Mouse (Mus musculus): Measurements from ENCODE around the gene Map3k21. TPM values are rescaled to one million over a fixed set of nuclear protein-coding genes. Genes with fewer than 3 reads are reported as not detected.

Map3k21 gene
- total and polyA plus RNA-seq, 2 experiments from 2014 or later, result 0.89 to 3.7 TPM

DNA sequence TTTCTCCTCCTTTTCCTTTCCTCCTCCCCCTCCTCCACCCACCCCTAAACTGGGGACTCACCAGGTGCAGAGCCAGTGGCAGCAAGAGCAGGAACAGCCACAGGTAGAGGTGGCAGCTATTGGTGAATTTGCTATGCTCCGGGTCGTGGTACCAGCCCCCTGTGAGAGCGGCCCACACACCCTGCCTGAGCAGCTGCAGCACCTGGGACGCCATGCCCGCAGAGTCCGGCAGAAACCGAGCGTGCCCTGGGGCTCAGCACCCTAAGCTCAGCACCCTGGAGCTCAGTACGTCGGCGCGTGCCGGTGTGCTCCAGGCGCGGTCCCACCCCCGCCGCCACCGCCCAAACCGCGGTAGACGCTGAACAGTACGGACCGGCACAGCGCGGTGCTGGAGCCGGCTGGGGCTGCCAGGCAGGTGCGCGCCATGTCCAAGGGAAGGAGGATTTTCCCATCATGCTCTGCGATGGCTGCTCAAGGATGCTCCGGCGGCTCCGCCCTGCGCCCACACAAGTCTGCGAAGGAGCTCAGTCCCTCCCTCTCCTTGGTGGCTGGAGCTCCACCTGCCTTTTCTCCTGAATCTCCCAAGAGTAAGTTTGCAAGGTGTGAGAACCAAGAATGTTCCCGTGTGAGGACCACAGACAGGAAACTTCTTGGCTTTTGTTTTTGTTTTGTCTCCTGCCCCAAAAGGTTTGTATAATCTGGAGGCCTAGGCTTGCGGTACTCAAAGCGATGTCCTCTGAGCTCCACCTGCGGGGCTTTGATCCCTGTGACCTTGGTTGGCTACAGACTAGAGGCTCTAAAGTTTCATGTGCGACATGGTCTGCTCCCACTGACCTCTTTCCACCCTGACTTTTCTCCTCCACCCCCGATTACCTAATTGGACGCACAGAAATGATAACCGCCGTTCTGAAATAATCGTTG, 12.1 kb upstream of the Map3k21 start, which contains the start of gene Pcnx2:
Gene Pcnx2 (minus strand): TSS at position 450 of the 921 bp plus-strand sequence.
- ATAC-seq, result peak; percentile 84
- H3K36me3 ChIP-seq (ENCODE audit: insufficient read depth, low read length), result no peaks in the 10 kb centered on the region
- TF ChIP-seq CTCF (IDR thresholded peaks at IDR 0.05; ENCODE audit: low read depth), result no peak

DNA sequence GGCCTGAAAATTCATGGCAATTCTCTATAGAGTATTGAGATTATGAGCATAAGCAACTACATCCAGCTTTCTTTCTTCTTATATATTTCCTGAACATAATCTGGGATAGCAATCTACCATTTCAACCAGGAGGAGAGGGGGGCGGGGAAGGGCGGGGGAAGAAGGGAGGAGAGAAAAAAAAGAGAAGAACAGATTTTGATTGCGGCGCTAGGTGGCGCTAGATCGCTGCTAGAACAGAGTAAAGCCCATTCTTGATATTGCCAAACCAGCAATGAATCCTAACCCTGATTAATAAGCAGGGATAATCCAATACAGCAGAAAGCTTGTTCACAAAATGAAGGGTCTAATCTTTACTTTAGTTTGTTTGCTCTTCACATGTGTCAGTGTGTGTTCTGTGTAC, 11.4 kb upstream of the Map3k21 start:
- Histone ChIP-seq H3K9me3 (ENCODE audit: low read length) (no peaks in the 10 kb centered on the region), H3K4me2 (ENCODE audit: low read depth, low read length) (peak overlapping the region; percentile 55), H3K36me3 (ENCODE audit: insufficient read depth, low read length) (no peaks in the 10 kb centered on the region), H3K9ac (replicated peaks; ENCODE audit: low read length) (peak overlapping the region; percentile 61; the same call in 1 of the 2 replicates), H3K27me3 (ENCODE audit: insufficient read depth, low read length) (no peaks in the 10 kb centered on the region), H3K4me3 (ENCODE audit: low read length) (peak overlapping the region; percentile 48), H3K27ac (peak overlapping the region; percentile 74; the same call in 1 of the 2 replicates), H3K4me1 (ENCODE audit: insufficient read depth, low read length) (no peaks in the 10 kb centered on the region)
- ATAC-seq (peak; percentile 31; the same call in 1 of the 2 replicates), DNase-seq (ENCODE audit: low spot score) (peak; percentile 91)
- peak; percentile 75 for TF ChIP-seq CTCF (IDR thresholded peaks at IDR 0.05; ENCODE audit: low read depth)
- under 1% methylated on average over 6 of the region's 6 CpGs for whole genome bisulfite sequencing

More for the DNA sequence above, 12.1 kb upstream of the Map3k21 start, which contains the start of gene Pcnx2:
- Histone ChIP-seq H3K4me1 (ENCODE audit: insufficient read depth, low read length) (no peaks in the 10 kb centered on the region), H3K4me3 (ENCODE audit: low read length) (peak within 1 kb of the TSS; percentile 48), H3K9me3 (ENCODE audit: low read length) (no peaks in the 10 kb centered on the region), H3K27ac (peak within 1 kb of the TSS; percentile 74), H3K4me2 (ENCODE audit: low read depth, low read length) (peak within 1 kb of the TSS; percentile 55), H3K27me3 (ENCODE audit: insufficient read depth, low read length) (no peaks in the 10 kb centered on the region), H3K9ac (replicated peaks; ENCODE audit: low read length) (peak within 1 kb of the TSS; percentile 61)
- peak; percentile 85 for DNase-seq (ENCODE audit: low spot score)
- WGBS, result 4% methylated on average over 44 of the region's 44 CpGs

DNA sequence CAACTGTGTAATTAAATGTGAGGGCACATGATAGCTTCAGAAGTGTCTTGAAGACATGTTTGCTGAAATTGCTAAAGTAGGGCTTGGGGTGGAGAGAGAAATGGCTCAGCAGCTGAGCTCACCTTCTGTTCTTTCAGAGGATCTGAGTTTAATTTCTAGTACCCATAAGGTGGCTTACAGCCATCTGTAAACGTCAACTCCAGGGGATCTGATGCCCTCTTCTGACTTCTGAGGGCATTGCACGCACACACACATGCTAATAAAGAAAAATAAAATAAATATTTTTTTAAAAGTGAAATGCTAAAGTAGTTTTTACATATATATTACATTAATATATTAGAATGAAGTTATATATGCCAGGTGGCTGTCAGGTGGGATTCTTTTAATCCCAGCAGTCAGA, 9.1 kb upstream of the Map3k21 start:
- peak; percentile 34 for DNase-seq (ENCODE audit: low spot score)
- Histone ChIP-seq H3K27me3 (ENCODE audit: insufficient read depth, low read length) (no peaks in the 10 kb centered on the region), H3K4me1 (ENCODE audit: insufficient read depth, low read length) (no peaks in the 10 kb centered on the region), H3K4me2 (ENCODE audit: low read depth, low read length) (no peak overlapping the region), H3K4me3 (ENCODE audit: low read length) (no peak overlapping the region), H3K9ac (replicated peaks; ENCODE audit: low read length) (no peak overlapping the region), H3K36me3 (ENCODE audit: insufficient read depth, low read length) (no peaks in the 10 kb centered on the region), H3K9me3 (ENCODE audit: low read length) (no peaks in the 10 kb centered on the region), H3K27ac (no peak overlapping the region)
- peak; percentile 40; the same call in 1 of the 2 replicates for TF ChIP-seq CTCF (IDR thresholded peaks at IDR 0.05; ENCODE audit: low read depth)
- 26% methylated on average over 2 of the region's 2 CpGs for WGBS
- no peak for ATAC-seq

DNA sequence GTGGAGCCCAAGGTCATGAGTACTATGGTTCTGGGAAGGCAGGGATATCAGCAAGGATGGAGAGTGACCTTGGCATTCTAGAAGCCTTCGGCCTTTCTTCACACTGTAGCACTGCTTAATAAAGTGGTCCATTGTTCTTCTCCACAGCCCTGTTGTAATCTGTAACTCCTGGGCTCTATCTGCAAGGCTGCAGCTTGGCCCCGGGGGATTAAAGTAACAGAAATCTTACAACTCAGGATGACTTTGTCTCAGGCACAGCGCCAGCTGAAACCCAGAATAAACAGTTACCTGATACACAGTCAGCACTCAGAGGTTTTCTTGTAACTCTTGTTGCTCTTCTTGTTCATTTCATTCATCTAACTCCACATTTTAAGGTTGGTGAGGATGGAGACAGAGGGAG, 7.7 kb upstream of the Map3k21 start:
- no peak for DNase-seq (ENCODE audit: low spot score)
- no peaks in the 10 kb centered on the region for H3K36me3 ChIP-seq (ENCODE audit: insufficient read depth, low read length)

DNA sequence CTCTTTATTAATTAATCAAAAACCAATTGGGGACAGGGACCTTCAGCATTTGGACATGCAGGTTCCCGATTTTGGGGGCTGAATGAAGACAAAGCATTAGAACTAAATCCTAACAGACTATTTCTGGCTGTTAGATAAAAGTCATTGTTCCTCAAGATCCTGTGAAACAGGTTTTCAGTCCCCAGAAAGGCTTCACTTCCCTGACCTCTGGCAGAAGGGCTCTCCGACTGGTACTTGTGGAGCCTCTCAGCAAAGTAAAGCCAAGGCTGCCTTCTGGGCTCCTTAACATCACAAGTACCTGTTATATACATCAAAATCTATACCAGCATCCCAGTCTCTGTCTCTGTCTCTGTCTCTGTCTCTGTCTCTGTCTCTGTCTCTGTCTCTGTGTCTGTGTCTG, 4.9 kb upstream of the Map3k21 start:
- WGBS, result 79% methylated on average over 2 of the region's 2 CpGs
- no peak overlapping the region for H3K27ac ChIP-seq
- ATAC-seq, result no peak

More for the DNA sequence above, 7.7 kb upstream of the Map3k21 start:
- Histone ChIP-seq H3K27me3 (ENCODE audit: insufficient read depth, low read length) (no peaks in the 10 kb centered on the region), H3K27ac (no peak overlapping the region), H3K4me1 (ENCODE audit: insufficient read depth, low read length) (no peaks in the 10 kb centered on the region), H3K4me3 (ENCODE audit: low read length) (no peak overlapping the region), H3K9ac (replicated peaks; ENCODE audit: low read length) (no peak overlapping the region), H3K4me2 (ENCODE audit: low read depth, low read length) (no peak overlapping the region), H3K9me3 (ENCODE audit: low read length) (no peaks in the 10 kb centered on the region)
- ATAC-seq, result no peak
- no peak for TF ChIP-seq CTCF (IDR thresholded peaks at IDR 0.05; ENCODE audit: low read depth)
- WGBS, result 48% methylated on average over 3 of the region's 3 CpGs

DNA sequence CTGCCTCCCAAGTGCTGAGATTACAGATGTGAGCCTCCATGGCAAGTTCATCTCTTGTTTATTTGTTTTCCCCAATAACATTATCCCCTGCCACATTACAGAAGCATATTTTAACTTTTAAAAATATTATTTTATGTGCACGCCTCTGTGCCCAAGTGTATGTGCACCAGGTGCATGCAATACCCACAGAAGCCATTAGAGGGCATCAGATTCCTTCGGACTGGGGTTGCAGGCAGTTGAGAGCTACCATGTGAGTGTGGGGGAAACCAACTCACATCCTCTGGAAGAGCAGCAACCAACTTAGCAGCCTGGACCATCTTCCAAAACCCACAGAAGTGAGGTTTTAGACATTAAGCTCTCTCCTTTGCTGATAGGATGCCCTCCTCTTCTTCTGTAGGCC, 2.9 kb upstream of the Map3k21 start:
- no peak overlapping the region for H3K27ac ChIP-seq
- DNase-seq (ENCODE audit: low spot score) (no peak), ATAC-seq (no peak)
- H3K27me3 ChIP-seq (ENCODE audit: insufficient read depth, low read length), result peaks cover 29% of the 10 kb centered on the region
- 0 out of 2 replicates have a peak, but pooled peaks cover 6% of the 10 kb centered on the region for H3K4me1 ChIP-seq (ENCODE audit: insufficient read depth, low read length)
- no peak overlapping the region for H3K4me3 ChIP-seq (ENCODE audit: low read length)
- no peak overlapping the region for H3K9ac ChIP-seq (replicated peaks; ENCODE audit: low read length)
- no peaks in the 10 kb centered on the region for H3K36me3 ChIP-seq (ENCODE audit: insufficient read depth, low read length)
- peak; percentile 39 for TF ChIP-seq CTCF (IDR thresholded peaks at IDR 0.05; ENCODE audit: low read depth)
- H3K4me2 ChIP-seq (ENCODE audit: low read depth, low read length), result no peak overlapping the region
- 76% methylated on average over 2 of the region's 2 CpGs for WGBS
- H3K9me3 ChIP-seq (ENCODE audit: low read length), result no peaks in the 10 kb centered on the region

More for the DNA sequence above, 4.9 kb upstream of the Map3k21 start:
- Histone ChIP-seq H3K4me2 (ENCODE audit: low read depth, low read length) (no peak overlapping the region), H3K36me3 (ENCODE audit: insufficient read depth, low read length) (no peaks in the 10 kb centered on the region), H3K9ac (replicated peaks; ENCODE audit: low read length) (no peak overlapping the region), H3K27me3 (ENCODE audit: insufficient read depth, low read length) (peaks cover 11% of the 10 kb centered on the region; the same call in 1 of the 2 replicates), H3K4me1 (ENCODE audit: insufficient read depth, low read length) (no peaks in the 10 kb centered on the region), H3K4me3 (ENCODE audit: low read length) (no peak overlapping the region), H3K9me3 (ENCODE audit: low read length) (no peaks in the 10 kb centered on the region)
- DNase-seq (ENCODE audit: low spot score), result no peak
- no peak for TF ChIP-seq CTCF (IDR thresholded peaks at IDR 0.05; ENCODE audit: low read depth)

Measured in hindbrain, postnatal 0 days (tissue).